Mouse (Mus musculus) urinary bladder, postnatal 4 days (tissue): ENCODE results near the gene Olfm1.

Experiments
- DNase-seq, 2 experiments: peaks; one replicate each; pipeline ENCODE4 v3.0.0; 2021 to 2022; ENCODE audit warnings: low spot score in 2 of 2

Olfm1 gene

GRCm38 (mm10) chr2:28204677-28205466 lies 12.1 kb downstream of the Olfm1 start:
- DNase-seq = no peak

GRCm38 (mm10) chr2:28205467-28205805 lies 12.6 kb downstream of the Olfm1 start:
- peak; percentile 80 to 87 for DNase-seq

GRCm38 (mm10) chr2:28205870-28206421 lies 13.2 kb downstream of the Olfm1 start:
- DNase-seq = peak in 1 of 2 experiments; percentile 60

GRCm38 (mm10) chr2:28206472-28206871 lies 13.7 kb downstream of the Olfm1 start:
- DNase-seq = no peak

- DNase-seq = no peak
Observed at GRCm38 (mm10) chr2:28207200-28207750, 14.5 kb downstream of the Olfm1 start.

GRCm38 (mm10) chr2:28208130-28208745 lies 15.4 kb downstream of the Olfm1 start:
- DNase-seq = no peak

GRCm38 (mm10) chr2:28209211-28209610 lies 16.4 kb downstream of the Olfm1 start:
- no peak for DNase-seq

GRCm38 (mm10) chr2:28209653-28210052 lies 16.9 kb downstream of the Olfm1 start:
- DNase-seq = no peak

GRCm38 (mm10) chr2:28210273-28210672 lies 17.5 kb downstream of the Olfm1 start:
- DNase-seq = no peak

GRCm38 (mm10) chr2:28211531-28212281 lies 18.9 kb downstream of the Olfm1 start:
- no peak for DNase-seq

GRCm38 (mm10) chr2:28212911-28213310 lies 20.1 kb downstream of the Olfm1 start:
- no peak for DNase-seq

- DNase-seq = no peak
Observed at GRCm38 (mm10) chr2:28216211-28216775, 23.5 kb downstream of the Olfm1 start.

GRCm38 (mm10) chr2:28217783-28218182 lies 25.0 kb downstream of the Olfm1 start:
- no peak for DNase-seq

- no peak for DNase-seq
Observed at GRCm38 (mm10) chr2:28218651-28219356, 26.0 kb downstream of the Olfm1 start.

- DNase-seq = no peak
Observed at GRCm38 (mm10) chr2:28219625-28220024, 26.8 kb downstream of the Olfm1 start.

GRCm38 (mm10) chr2:28221803-28222202 lies 29.0 kb downstream of the Olfm1 start:
- DNase-seq = no peak

GRCm38 (mm10) chr2:28224819-28225218 lies 32.0 kb downstream of the Olfm1 start:
- DNase-seq = no peak

GRCm38 (mm10) chr2:28225906-28226305 lies 33.1 kb downstream of the Olfm1 start:
- DNase-seq = peak in 1 of 2 experiments; percentile 59

GRCm38 (mm10) chr2:28226971-28227370 lies 34.2 kb downstream of the Olfm1 start:
- DNase-seq = no peak

GRCm38 (mm10) chr2:28227589-28228191 lies 34.9 kb downstream of the Olfm1 start:
- DNase-seq = no peak

GRCm38 (mm10) chr2:28228364-28228763 lies 35.6 kb downstream of the Olfm1 start:
- DNase-seq = no peak
